Mouse (Mus musculus) inflammation-experienced regulatory T-cells, adult 6 months (primary cell): ENCODE measurements around the gene Tmie. TPM values are rescaled to one million over a fixed set of nuclear protein-coding genes. Genes with fewer than 3 reads are reported as not detected.
A peak's percentile ranks its signal among the peaks of the same experiment; 100 is the strongest.

Source experiments
- ATAC-seq: one replicate; pipeline ENCODE4 v1.8.0; 2017
- polyA plus RNA-seq, 3 experiments: library from polyadenylated mRNA; unstranded; fragments of 100-300 nt; shearing (Covaris generic); gene quantifications; one replicate each; pipeline ENCODE4 v1.2.1; 2017

Gene Tmie
- polyA plus RNA-seq, result 1 to 10 TPM in 2 of 3 experiments, under 1 TPM in 1; 0.73 to 4.1 (median 2.9) TPM

- ATAC-seq, result peak; percentile 85
These were observed at the start of gene Tmie for GRCm38 (mm10) chr9:110879998-110880561. TSS of gene Tmie (minus strand) at chr9:110880113.

DNA sequence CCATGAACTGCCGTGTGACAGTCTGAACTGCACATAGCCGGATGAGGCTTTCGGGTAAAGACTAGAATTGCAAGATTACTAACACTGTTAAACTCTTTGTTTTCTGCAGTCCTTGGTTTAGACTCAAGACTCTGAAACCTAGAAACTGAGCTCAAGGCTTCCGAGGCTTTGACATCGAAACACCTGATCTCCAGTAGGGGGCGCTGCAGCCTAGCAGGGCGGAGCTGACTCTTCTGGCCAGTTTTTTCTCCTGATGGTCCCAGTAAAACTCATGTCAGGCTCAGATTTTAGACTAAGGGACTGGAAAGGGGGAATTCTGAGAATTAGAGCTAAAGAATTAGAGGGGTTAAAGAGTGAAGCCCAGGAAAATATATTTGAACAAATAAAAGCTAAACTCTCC lies 42.8 kb upstream of the Tmie start:
- no peak for ATAC-seq

GRCm38 (mm10) chr9:110920665-110921419 lies 40.9 kb upstream of the Tmie start:
- no peak for ATAC-seq

DNA sequence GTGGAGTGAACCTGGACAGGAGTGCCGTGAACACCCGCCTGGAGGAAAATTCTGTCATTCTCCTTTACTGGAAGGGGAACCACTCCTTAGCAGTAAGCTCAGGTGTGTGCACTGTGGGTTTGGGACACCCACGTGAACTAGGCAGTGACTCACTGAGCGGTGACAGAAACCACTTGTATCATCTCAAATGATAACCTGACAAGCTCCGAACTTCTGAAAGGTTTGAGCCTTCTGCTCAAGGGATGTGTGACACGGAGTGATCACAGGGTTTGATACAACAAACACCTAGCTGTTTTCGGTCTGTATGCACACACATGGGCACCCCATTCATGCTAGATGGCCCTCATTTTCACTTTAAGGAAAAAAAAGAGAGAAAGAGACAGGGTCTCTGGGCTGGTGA lies 36.9 kb upstream of the Tmie start, which contains the start of gene Fam240a:
Fam240a (minus strand) TSS at position 76 of the 400 bp plus-strand sequence.
- ATAC-seq, result peak; percentile 35

DNA sequence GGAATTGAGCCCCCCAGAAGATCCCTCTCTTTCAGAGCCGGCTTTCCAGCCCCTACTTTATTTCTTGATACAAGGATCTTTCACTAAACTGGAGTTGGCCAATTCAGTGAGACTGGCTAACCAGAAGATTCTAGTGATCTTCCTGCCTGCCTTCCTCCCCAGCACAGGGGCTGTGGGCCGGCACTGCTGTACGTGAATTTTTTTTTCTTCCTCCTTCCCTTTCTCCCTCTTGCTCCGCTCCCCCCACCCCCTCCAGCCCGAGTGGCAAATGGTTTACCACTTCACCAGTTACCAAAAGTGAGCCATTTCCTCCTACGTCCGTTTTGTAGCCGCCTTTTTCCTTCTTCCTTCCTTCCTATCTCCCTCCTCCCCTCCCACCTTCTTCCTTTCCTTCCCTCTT lies 35.6 kb upstream of the Tmie start:
- ATAC-seq, result no peak

GRCm38 (mm10) chr9:110914631-110915236 lies 34.8 kb upstream of the Tmie start:
- ATAC-seq, result no peak

- peak; percentile 42 for ATAC-seq
These were observed 29.6 kb upstream of the Tmie start for GRCm38 (mm10) chr9:110909371-110909967.

DNA sequence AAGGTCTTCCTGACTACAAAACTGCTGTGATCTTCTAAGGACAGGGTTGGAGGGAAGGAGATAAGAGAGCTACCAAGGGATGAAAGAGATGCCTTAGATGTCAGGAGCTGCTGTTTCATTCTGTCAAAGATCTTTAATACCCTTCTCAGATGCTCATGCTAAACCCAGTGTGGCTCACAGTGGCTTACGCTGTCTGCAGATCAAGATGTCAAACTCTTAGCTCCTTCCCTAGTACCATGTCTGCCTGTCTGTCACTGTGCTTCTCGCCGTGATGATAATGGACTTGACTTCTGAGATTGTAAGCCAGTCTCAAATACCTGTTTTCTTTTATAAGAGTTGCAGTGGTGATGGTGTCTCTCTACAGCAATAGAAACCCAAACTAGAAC lies 28.7 kb upstream of the Tmie start:
- ATAC-seq, result no peak

DNA sequence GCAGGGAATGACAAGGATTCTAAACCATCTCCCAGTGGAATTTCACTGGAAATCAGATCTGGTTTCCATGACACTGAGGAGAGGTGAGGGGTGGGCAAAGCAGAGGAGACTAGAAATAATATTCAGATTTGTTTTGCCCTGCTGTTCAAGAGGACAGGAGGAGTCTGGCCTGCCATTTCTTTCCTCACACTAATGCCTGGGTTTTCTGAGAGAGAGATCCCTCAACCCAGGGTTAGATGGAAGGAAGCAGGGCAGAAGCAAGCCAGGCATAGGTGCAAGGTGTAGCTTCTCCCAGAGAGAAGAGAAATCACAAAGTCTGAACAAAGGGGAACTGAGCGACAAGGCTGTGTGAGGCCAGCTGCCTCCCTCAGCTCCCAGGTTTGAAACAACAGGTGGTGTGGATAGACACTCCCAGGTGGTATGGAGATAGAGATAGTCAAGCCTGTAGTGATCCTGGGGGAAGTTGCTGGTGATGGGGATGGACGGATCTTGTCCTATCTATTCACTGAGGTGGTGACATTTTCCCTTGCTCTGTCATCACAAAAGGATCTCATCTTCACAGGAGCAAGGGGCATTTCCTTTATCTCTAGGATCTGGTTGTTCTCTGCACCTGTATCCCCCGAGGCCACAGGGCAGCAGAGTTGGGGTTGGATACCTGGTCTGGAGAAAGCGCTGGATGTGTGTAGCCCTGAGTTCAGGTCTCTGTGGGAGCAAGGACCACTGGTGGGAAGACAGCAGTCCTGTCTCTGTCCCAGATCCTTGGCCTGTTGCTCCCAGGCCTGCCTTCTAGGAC lies 28.1 kb upstream of the Tmie start:
- peak; percentile 2 for ATAC-seq

- peak; percentile 96 for ATAC-seq
These were observed 27.4 kb upstream of the Tmie start for GRCm38 (mm10) chr9:110907201-110907837.

DNA sequence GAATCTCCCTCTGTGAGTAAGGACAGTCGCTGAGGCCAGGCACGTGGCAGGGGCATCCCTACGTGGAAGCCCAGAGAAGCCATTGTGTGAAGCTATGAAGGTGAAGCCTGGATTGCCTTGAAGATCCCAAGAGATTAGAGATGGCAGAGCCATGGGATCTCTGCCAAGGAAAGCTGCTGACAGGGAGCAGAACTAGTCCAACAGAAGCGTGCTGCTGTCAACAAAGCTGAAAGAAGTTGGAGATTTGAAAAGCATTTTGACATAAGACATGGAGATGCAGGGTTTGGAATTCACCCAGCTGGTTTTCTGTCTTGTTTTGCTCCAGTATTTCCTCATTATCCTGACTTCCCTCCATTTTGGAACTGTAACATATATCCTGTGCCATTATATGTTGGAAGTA lies 22.4 kb upstream of the Tmie start:
- no peak for ATAC-seq

- no peak for ATAC-seq
These were observed 21.3 kb upstream of the Tmie start for GRCm38 (mm10) chr9:110901204-110901603.

DNA sequence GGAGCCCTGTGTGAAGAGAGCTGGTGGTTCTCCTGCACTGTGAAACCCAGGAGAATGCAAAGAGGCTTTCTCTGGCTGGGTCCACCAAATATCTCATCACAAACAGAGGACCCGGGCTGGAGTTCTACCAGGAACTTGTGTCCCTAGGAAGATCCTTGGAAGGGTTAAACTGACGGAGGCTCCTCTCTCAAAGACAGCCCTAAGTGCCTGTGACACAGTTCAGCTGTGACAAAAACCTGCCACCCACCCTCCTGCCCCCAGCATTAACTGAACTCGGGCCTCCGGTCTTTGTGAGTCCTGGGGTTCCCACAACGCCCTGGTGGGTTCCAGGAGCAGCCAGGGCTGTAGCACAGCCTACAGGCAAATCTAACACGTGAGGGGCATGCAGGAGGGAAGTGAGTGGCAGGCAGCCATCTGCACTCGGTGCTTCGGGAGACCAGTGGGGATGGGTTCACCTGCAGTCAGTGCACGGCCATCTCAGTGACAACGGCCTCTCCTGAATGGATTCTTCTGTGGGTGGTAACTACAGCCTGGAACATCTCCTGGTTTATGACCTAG lies 19.6 kb upstream of the Tmie start:
- ATAC-seq, result no peak

DNA sequence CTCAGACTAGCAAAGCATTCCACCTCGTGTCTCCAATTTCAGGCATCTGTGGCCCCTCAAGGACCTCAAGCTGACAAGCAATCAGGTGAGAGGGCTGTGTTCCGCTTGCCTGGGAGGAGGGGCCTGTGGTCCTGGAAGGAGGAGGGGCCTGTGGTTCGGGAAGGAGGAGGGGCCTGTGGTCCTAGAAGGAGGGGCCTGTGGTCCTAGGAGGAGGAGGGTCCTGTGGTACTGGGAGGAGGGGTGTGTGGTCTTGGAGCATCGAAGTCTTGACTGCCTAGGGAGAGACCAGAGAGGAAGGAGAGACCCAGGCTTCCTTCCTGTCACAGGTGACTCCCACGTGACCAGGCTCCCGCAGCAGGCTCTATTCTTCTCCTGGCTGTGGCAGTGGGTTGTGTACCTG lies 16.7 kb upstream of the Tmie start:
- peak; percentile 61 for ATAC-seq

DNA sequence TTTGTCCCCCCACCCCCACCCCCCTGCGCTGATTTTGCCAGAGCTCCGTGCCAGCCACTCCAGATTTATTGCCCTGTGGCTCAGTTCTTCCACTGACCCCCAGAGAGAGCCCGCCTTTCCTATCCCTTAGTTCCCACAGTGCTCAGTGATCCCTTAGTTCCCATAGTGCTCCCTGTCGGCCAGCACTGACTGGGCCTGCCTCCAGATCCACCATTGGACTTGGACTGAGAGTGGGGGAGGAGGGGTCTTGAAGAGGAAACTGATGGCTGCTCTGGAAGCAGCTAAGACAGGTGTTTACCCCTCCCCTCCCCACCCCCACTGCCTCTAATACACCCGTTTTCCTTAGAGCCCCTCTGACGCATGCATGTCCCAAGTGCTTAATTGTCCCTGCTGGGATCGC lies 16.1 kb upstream of the Tmie start:
- ATAC-seq, result no peak

DNA sequence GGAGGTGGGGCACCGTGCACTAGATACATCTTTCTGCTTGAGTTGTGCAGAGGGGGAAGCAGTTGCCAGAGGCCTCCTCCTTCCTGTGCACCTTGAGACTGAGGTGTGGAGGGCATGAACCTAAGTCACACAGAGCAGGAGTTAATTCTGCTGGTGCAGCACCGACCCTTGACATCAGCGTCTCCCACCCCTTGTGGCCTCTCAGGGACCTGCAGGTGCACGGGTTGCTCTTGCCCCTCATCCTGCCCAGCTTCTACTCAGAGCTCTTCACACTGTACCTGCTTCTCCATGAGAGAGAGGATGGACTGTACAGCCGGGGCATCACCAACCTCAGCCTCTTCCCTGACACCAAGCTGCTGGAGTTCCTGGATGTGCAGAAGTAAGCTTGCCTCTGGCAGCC lies 15.6 kb upstream of the Tmie start:
- no peak for ATAC-seq

- ATAC-seq, result no peak
These were observed 13.5 kb upstream of the Tmie start for GRCm38 (mm10) chr9:110893429-110893828.

- no peak for ATAC-seq
These were observed 12.6 kb upstream of the Tmie start for GRCm38 (mm10) chr9:110892552-110892951.

GRCm38 (mm10) chr9:110891077-110891828 lies 11.3 kb upstream of the Tmie start:
- no peak for ATAC-seq

- ATAC-seq, result no peak
These were observed 10.3 kb upstream of the Tmie start for GRCm38 (mm10) chr9:110890026-110890783.
